Mouse (Mus musculus): ENCODE measurements around the gene Fam83f. TPM values are rescaled to one million over a fixed set of nuclear protein-coding genes. Genes with fewer than 3 reads are reported as not detected.

Fam83f gene
- total RNA-seq (2022), result under 1 TPM in 3 of 4 experiments, not detected in 1; 0.13 to 0.18 (median 0.17) TPM

GRCm38 (mm10) chr15:80671295-80672252 lies at the start of gene Fam83f:
Gene Fam83f (plus strand): TSS chr15:80671847.
- DNase-seq (ENCODE audit: low spot score in 2 of 2), result peak; percentile 16 to 30

GRCm38 (mm10) chr15:80623171-80623837 lies 48.3 kb upstream of the Fam83f start:
- DNase-seq (ENCODE audit: low spot score in 2 of 2), result no peak

DNA sequence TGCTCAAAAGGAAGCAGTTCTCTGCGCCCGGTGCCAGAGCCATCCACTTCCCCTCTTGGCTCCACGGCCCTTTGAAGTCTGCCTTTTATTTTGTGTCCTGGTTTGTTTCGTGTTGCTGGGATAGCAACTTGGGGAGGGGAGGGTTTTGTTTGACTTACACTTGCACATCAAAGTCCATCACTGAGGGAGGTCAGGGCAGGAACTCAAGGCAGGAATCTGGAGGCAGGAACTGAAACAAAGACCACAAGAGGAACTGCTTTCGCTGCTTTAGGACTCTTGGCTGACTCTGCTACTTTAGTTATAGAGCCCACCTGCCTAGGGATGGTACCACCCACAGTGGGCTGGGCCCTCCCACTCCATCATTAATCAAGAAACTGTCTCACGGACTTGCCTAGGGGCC lies 45.2 kb upstream of the Fam83f start:
- DNase-seq (ENCODE audit: low spot score in 2 of 2), result no peak

GRCm38 (mm10) chr15:80630147-80630546 lies 41.5 kb upstream of the Fam83f start:
- DNase-seq (ENCODE audit: low spot score in 2 of 2), result no peak

DNA sequence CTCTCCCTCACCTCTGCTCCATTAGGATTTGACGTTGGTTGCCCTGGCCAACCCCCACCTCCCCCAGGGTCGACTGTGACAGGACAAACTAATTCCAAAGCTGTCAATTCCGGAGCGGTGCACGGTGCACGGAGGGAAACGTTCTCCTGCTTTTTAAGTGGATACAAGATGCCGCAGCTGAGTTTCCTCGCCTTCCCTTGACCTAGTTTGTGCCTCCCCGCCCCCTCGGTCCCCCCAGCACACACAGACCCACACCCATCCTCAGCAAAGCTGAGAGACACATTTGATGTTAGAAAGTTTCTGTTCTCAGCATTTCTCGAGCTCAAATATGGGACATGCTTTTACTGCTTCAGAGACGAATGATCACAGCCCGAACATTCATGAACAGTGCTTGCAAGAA lies 40.9 kb upstream of the Fam83f start:
- no peak for DNase-seq (ENCODE audit: low spot score in 2 of 2)

DNA sequence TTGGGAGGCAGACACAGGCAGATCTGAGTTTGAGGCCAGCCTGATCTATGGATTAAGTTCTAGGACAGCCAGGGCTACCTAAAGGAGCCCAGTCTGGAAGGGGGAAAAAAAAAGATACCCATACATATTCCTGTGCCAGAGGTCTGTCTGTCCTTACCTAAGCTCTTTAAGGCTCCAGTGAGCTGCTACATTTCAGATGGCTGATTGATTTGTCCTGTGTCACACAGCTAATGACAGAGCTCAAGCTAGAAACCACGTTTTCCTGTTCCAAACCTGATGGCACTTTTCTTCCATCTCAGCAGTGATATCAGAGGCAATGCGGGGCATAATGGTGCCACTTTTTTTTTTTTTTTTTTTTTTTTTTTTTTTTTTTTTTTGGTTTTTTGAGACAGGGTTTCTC lies 40.3 kb upstream of the Fam83f start:
- DNase-seq (ENCODE audit: low spot score in 2 of 2), result no peak

DNA sequence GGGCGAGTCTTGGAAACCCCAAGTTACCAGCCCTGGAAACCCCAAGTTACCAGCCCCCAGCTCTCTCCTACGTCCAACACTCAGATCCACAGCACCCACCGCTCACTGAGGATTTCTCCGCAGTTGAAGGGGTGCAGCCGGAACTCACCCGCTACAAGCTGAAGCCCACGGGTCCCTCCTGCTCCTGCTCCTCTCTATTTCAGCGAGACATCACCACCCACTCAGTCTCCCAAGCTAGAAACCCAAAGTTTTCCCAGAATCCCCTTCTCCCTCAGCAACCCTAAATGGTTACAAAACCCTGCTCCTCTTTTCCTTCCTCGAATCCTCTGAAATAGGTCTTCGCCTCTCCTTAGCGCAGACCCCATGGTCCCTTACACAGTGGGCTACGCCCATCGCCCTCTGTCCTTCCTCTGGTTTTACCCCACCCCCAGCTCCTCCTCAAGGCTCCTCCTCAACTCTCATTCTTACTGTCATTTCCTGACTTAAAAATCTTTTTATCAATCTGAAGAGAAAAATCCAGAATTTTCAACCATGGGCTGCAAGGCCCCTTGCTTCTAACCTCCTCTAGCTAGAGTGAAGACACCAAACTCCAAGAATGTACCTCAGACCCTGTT lies 39.3 kb upstream of the Fam83f start:
- DNase-seq (ENCODE audit: low spot score in 2 of 2), result no peak

DNA sequence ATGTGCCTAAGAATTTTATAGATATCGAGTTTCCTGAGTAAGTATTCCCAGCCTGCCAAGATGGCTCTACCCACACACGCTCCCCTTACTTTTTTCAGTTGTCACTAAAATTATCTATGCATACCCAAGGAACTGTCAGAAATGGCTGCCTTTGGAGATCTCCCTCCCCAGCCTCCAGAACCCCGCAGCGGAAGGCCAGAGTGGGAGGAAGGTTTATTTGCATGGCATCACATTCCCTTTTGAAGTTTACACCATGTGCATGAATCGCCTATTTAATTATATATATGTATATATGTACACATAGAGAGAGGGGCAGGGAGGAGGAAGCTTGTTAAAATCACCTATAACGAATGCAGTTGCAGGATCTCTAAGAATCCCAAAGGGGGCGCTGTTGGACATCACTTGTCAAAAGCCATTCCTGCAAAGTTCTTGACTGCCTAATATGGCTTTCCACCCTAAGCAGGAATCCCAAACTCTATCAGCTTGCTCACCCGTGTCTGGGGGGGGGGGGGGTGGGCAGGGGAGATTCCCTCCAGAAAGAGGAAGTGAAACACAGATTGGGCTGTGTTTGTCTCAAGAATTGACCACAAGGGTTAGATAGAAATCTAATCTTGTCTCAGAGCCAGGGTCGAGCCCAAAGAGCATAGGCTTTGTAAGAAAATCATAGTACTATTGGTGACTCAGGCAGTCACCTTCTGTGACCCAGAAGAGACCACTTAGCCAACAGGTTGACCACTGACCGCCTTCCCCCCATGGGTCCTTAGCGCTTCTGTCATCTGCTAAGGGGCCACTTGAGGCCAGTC lies 37.1 kb upstream of the Fam83f start:
- DNase-seq (ENCODE audit: low spot score in 2 of 2), result no peak

- DNase-seq (ENCODE audit: low spot score in 2 of 2), result no peak
Measured at GRCm38 (mm10) chr15:80636757-80637372, 34.8 kb upstream of the Fam83f start.

DNA sequence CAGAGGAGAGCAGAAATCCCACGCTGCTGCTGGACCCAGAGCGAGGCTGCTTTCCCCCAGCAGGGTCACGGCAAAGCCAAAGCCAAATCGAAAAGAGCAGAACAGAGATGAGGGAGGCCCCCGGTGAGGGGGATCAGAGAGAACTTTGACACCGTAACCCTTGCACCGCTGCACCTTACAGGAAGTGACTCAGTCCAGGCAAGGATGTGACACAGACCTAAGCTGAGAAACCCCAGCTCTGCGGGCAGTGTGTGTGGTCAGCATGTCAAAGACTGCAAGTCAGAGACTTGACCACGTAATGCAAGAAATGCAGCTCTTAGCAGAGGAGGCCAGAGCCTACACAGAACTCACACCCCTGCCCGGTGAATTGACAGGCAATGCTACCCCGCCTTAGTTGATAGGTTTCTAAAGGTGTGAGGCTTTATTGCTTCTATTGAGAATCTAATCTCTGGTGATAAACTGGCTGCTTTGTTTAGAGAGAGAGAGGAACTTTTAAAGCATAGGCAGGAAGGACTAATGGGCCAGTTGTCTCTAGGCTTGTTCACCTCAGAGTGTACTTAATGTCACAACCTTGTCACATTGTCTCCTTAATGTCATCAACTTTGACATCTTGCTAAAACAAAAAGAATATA lies 32.5 kb upstream of the Fam83f start:
- DNase-seq (ENCODE audit: low spot score in 2 of 2), result no peak

DNA sequence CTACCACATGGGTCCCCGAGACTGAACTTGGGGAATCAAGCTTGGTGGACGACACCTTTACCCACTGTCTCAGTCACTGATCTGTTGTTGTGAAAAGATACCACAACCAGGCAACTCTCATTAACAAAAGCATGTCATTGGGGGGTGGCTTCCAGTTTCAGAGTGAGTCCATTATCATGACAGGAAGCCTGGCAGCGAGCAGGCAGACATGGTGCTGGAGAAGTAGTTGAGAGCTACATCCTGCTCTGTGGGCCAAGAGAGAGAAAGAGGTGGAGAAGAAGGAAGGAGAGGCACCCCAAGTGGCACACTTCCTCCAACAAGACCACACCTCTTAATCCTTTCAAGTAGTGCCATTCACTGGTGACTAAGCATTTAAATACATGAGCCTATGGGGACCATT lies 31.8 kb upstream of the Fam83f start:
- no peak for DNase-seq (ENCODE audit: low spot score in 2 of 2)

DNA sequence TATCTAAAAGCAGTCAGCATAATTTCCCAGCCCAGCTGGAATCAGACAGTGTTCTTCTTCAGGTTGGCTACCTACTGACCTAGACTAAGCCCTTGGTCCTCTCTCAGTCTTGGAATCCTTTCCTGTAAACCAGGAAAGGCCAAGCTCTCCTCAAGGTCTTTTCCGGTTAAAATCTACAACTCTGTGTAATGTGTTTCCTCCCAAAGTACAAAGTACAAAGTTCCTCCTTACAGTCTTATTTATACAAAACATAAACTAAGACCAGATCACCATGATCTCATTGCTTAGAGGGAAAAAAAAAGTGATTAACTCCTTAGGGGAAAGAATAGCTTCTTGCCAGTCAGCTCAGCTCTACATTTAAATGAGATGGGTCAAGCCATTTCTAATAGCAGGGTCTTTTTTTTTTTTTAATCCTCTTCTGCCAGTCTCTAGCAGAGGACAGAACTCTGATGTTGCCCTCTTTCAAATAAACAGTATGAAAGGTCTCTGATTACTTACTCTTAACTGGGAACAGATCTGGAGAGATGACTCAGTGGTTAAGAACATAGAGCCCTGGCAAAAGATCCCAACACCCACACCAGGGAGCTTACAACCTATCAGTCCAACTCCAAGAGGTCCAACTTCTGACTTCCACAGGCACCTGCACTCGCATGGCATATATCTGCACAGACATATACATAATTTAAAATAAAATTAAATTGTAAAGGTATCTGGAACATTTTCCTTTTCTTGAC lies 29.8 kb upstream of the Fam83f start:
- no peak for DNase-seq (ENCODE audit: low spot score in 2 of 2)

- DNase-seq (ENCODE audit: low spot score in 2 of 2), result no peak
Measured at GRCm38 (mm10) chr15:80645006-80645797, 26.4 kb upstream of the Fam83f start.

DNA sequence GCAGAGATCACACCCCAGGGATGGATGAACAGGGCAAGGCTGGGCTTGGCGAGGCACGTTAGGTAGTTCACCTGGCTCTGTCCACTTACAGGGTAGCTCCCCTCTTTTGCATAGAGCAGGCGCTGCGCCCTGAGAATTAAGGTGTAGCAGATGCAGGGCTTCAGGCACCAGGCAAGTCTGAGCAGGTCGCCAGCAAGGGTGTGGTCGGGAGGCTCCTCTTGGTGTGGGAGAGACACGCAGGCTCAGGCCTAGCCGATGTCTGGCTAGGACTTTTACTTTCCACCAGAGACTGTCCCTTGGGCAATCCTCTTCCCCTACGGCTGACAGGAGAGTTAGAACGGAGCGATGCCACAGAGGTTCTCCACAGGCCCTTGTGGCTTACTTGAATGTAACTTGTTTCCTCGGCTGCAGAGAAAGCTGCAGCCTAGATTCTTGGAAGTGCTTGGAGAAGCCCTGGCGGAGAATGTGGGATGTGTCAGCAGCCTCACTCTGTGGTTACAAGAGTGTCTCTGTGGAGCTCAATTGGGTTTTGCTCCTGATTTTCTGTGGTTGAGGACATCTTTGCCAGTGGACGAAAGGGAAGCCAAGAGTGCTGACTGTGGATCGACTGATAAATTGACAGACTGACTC lies 22.6 kb upstream of the Fam83f start:
- DNase-seq (ENCODE audit: low spot score in 2 of 2), result no peak

DNA sequence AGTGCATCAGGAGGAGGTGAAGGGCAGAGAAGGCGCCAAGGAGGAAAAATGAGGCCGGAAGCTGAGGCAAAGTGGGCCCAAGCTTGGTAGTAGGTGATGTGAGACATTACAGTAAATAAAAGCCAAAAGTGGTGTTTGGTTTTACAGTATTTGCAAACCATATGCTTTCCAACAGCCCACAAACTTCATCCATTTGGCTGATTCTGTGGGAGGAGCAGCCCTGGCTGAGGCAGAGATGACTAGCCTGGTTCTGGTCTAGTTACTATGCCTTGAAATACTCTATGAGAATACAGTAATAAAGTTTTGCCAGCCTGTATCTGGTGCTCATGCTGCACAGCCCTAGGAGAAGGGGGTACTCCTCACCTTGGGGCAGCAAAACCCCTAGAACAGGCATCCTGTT lies 21.2 kb upstream of the Fam83f start:
- no peak for DNase-seq (ENCODE audit: low spot score in 2 of 2)

DNA sequence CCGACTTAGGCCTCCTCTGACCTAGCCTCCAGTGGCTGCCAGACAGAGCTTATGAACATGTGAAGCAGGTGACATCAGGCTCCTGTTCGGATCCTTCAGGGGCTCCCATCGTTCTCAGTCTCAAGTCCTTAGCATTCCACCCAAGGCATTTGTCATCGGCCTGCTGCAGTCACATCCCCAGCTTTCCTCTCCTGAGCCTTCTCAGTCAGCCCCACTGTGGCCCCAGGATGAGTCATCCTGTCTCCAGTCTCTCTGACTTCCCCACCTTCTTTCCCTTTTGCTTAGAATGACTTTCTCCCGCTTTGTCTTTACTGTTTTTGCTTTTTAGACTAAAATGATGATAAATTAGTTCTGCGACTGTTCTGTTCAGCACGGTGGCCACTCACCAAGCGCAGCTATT lies 17.8 kb upstream of the Fam83f start:
- no peak for DNase-seq (ENCODE audit: low spot score in 2 of 2)

- DNase-seq (ENCODE audit: low spot score in 2 of 2), result no peak
Measured at GRCm38 (mm10) chr15:80658815-80659471, 12.7 kb upstream of the Fam83f start.

GRCm38 (mm10) chr15:80660963-80661362 lies 10.7 kb upstream of the Fam83f start:
- no peak for DNase-seq (ENCODE audit: low spot score in 2 of 2)
